Mouse (Mus musculus) A20 (cell line): ENCODE results near the gene Sugct.
"Not testable (repeated sequence)": the region's sequence is repeated elsewhere in the genome, so short reads cannot be mapped to it uniquely, and the experiment has no call there.

ENCODE experiments used
- DNase-seq: peaks from one replicate; pipeline ENCODE4 v3.0.0-alpha.2; 2011; ENCODE audit warnings: low read depth, low spot score

Gene Sugct

DNA sequence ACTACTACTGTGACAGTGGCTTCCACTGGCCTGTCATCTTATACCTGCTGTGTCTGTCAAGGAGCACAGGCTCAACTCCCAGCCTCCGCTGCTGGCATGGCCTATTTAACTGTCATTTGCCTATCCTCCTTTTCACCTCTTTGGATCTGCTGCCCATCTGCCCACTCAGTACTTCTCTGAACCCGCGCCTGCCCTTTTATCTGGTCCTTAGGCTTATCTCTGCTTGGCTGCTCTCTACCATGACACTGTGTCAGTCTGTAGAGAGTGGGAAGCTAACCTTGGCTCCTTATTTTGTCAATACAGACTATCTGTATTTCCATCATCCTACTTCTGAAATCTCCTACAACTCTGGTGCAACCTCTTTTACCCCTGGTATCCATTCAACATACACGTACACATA, 793.9 kb downstream of the Sugct start:
- DNase-seq = no peak

DNA sequence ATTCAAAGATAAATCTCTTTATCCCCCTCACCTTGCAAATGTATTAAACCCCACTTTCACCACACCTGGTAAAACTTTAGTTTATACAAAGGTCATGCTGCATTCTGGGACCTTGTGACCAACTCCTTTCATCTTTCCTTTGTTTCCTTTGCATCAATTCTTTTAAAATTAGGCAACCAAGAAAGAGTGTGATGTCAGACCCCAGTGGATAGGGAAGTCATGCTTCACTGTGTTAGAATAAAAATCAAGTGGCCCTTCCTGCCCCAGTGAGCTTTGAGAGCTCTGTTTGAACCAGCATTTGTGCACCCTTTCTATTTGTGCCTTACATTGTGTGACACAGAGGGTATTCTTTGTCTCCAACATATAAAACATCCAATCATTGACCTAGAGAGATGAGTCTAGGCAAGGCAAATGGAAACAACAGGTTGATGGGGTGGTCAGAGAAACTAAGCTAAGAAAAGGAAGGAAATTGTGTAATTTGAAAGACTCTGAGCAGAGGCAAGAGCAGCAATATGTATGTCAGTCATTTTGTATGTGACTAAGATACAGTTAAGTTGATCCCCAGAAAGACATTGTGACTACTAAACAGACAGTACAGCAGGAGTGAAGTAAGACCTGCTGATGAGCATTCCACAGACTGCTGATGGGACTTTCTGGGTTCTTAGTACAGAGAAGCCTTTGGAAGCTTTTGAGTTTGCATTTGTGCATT, 797.1 kb downstream of the Sugct start:
- no peak for DNase-seq

DNA sequence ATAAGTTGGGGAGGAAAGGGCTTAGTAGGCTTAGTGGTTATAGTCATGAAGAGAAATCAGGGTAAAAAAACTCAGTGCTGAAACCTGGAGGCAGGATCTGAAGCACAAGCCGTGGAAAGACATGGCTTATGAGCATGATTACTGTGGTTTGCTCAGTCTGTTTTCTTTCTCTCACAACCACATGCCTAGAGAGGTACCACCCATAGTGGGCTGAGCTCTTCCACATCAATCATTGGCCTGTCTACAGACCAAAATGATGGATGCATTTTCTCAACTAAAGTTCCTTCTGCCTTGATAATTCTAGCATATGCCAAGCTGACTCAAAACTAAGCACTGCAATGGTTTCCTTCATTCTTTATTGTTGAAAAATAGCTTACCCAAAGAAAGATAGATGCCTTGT, 817.3 kb downstream of the Sugct start:
- no peak for DNase-seq

DNA sequence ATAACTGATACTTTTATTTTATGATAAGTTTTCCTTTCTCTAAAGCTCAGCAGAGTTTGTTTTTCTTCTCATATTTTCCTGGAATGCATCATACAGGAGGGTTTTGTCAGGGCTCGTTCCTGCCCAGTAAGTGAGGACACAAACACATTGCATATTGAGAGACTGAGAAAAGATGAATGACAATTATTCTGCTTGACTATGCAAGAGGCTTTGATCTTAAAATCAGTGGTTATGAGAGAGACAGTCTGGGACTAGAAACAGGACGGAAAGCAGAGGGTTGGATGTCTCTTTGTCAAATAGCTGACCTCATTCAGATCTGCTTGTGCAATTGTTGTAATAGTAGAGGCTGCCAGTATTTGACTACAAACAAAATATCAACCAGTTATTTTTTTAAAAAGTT, 835.4 kb downstream of the Sugct start:
- DNase-seq = no peak

DNA sequence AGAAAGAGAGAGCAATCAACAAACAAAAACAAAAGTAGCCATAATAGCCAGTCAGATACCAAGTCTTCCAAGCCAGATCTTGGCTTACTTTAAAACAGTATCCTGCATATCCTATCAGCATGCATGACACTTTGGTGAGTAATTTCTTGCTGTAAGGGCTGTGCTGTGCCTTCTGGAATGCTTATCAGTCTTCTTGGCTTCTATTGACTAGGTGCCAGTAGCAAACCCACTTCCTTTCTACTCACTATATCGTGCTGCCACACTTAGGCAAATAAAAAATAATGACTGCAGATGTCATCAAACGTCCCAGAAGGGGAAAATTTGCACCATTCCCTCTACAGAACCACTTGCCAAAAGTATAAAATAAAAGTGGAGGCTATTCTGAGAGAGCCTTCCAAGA, 848.1 kb downstream of the Sugct start:
- no peak for DNase-seq

DNA sequence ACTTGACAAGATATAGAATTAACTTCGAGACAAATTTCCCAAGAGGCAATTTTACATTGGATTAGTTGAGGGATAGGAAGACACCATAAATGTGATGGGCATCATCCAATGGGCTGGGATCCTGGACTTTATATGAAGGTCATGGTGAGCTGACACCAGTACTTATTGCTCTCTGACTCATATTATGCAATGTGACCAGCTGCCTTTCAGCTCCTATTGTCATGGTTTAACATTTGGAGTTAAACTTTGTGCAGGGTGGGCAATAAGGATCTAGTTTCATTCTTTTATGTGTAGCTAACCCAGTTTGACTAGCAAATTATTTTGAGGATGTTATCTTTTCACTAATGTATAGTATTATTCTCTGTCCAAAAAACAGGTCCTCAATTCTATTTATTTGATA, 854.4 kb downstream of the Sugct start:
- DNase-seq = no peak

DNA sequence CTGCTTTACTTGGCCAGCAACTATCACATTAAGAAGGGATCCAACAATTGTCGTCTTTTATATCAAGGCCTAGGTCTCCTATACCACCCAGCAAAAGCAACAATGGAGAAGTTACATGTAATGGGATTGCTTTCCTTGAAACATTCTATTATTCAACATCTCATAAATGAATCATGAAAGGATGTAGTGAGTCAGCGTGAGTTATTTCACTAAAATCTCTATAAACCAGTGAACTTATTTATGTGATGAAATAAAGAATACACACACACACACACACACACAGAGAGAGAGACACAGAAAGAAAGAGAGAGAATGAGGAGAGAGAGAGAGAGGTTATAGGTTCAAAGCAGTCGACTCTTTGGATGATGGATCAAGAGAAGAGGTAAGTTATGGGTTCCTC, 856.9 kb downstream of the Sugct start:
- DNase-seq = no peak

DNA sequence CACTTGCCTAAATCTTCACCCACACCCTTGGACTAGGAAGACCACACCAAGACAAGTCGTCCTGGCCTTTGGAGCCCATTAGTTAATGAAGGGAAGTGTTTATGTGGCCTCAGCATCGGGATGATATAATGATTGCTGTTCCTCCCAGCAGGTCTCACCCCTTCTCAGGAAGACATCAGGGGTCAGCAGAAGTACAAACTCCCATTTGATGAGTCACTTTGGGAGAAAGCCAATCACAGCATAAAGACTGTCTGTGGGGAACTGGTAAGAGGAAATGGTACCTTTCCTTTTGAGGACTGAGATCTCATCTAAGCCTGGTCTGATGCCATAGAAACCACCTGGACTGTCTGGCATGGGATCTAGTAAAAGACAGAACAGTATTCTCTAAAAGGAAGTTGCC, 860.2 kb downstream of the Sugct start:
- DNase-seq = no peak

DNA sequence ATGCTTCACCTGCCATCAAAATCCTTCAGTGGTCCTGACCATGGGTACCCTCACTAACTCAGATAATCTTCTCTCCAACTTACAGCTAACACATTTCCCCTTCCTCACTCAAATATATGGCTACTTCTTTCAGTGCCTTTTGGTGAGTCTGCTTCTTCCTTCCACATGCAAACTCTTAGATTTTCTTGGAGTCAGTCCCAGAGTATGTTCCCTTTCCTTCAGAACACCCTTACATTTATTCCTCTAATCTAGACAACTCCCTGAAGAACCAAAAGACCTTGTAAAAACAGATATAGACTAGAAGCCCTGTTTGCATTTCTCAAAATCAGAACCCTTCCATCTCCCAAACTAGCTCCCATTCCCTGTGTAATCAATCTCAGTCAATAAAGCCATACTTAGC, 862.3 kb downstream of the Sugct start:
- no peak for DNase-seq

DNA sequence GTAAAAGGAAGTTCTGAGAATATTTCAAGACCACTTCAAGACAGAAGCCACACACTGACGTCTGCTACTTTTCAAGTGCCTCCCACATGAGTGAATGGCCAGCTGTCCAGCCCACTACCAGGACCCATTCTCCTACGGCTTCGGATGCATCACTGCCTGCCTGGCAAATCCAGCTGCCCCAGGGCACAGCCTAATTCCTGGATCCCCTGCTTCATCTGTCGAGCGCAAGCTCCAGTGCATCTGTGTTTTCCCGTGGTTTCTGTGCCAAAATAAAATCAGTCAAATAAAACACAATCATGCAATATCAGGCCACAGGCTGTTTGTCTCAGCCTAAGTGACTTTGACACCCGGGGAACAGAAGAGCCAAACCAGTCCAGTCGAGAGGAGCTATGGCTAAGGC, 863.5 kb downstream of the Sugct start:
- no peak for DNase-seq

DNA sequence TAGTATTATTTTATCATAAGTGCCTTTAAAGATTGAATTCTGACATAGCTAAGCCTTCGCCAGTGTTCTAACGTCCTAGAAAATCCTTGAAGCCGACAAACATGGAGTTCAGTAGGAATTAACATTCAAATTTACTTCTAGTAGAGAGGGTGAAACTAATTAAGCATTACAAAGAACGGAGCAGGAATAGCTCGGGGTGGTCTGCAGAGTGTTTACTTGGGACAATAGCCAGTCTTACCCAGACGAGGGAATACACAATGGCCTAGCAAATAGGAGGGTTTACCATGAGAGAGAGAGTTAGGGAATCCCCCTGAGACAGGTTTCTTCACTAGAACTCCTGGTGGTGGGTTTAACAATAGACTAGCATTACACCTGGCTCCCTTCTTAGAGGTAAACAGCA, 865.1 kb downstream of the Sugct start:
- DNase-seq = not testable (repeated sequence)

DNA sequence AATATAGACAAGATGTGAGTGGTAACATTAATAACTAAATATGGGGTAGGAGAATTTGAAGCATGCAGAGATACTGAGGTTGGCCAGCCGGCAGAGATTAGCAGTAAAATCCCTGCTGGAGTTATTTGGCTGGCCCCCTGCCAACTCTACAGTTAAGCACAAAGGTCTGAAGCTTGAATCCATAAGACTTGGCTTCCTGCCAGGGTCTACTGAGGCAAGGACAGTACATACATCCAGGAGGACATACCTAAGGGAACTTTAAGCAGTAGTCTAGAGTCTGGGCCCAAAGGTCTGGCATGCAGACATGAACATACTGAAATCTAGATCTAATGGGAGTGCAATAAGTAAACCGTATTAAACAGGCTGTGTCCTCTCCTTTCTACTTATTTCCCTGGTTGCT, 865.8 kb downstream of the Sugct start:
- no peak for DNase-seq

DNA sequence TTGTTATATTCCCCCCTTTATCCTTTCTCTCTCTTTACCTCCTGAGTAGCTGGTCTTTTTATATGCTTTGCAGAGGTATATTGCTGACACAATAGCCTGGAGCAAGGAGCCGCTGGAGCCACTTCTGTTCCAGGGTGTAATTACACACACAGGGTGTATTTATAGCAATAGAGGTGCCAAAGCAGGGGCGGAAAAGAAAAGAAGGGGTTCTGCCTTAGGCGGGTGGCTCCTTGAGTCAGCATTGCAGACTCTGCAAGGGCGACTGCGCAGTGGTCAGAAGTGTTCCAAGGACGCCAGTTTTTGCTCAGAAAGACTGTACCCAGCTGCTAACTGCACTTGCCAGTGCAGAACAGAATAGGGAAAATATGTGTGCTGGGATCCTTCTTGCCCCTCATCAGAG, 869.7 kb downstream of the Sugct start:
- DNase-seq = no peak

DNA sequence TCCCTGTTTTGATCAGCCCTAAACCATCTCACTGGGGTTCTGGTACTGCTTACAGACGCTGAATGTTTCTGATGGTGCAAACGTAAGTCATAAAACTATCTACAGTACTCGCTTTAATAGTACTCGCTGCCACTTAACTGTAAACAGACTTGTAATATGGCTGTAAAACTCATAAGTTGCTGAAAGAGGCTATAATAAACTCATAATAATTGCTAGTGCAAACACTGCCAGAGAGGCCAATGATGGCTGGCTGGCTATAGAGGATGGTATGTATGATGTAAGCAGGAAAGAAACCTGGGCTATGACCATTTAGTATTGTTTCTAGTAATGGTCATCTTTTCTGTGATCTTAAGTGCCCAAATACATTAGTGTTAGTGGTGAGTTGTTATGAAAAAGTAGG, 873.6 kb downstream of the Sugct start:
- DNase-seq = no peak

DNA sequence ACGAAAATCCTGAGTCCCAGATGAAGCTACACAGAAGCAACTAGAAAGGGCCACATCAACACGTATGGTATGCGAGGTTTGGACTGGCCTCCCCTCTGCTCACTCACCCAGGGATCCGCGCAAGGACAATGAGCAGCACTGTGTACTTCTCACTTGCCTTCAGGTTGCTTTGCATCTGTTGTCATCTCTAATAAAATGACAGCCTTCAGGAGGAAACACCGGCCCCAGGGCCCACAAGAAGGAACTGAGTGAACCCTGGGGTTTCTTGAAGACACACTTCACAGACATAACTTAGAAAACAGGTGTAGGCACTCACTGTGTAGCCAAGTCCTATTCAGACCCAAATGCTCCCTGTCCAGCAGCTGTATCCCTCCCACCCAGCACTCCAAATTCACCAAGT, 877.9 kb downstream of the Sugct start:
- no peak for DNase-seq

DNA sequence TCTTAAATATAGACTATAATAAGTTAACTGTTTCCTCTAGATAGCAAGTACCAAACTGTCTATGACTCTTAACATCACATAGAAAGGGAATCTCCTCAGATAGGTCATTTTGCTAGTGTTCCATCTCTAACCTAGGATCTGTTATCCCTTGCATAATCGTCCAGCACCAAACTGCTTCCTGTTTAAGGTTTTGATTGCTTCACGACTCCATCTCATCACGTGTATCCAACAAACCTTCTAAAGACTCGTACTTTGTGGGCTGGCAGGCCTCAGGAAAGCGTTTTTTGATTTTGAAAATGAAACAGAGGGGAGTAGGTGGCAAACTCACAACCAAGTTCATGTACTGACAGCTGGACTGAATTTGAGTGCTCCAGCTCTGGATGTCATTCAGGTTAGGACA, 878.6 kb downstream of the Sugct start:
- DNase-seq = no peak

DNA sequence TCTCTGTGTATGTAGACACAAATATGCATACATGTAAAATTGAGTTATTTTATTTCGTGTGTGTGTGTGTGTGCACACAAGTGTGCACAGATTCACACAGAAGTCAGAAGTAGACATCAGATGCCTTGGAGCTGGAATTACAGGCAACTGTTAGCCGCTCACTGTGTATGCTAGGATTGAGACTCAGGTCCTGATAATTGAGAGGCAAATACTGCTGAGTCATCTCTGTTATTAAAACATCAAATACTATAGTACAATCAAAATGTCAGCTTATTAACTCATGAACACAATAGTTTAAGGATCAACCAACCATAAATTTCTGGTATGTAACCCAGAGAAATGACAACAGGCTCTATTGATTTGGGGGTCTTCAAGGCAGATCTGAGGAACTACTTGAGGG, 883.1 kb downstream of the Sugct start:
- DNase-seq = no peak
